Mouse (Mus musculus) limb, embryonic 14.5 days (tissue): ENCODE data around the gene Mef2c. TPM values are rescaled to one million over a fixed set of nuclear protein-coding genes. Genes with fewer than 3 reads are reported as not detected.

Experiments
- ATAC-seq: fragments of 200-750 bp; cut with Nextera tagmentation; 2 replicates; pipeline ENCODE4 v1.8.0; 2017; ENCODE audit warnings: low read depth, moderate number of reproducible peaks, moderate TSS enrichment; ENCODE audit not compliant: low FRiP score
- DNase-seq: peaks from one replicate; pipeline ENCODE4 v3.0.0-alpha.2; 2015; ENCODE audit warnings: low spot score
- H3K27ac ChIP-seq: fragments of 300-500 bp; sonication (generic); replicated peaks from 2 replicates; pipeline ENCODE4 v1.5.1; 2014; ENCODE audit warnings: low read depth, mild to moderate bottlenecking, low read length, moderate library complexity, mixed read lengths
- H3K27me3 ChIP-seq: fragments of 300-500 bp; sonication (generic); 2 replicates; pipeline ENCODE4 v1.6.1; 2014; ENCODE audit warnings: low read length, mixed read lengths; ENCODE audit not compliant: control insufficient read depth, insufficient read depth
- H3K36me3 ChIP-seq: fragments of 300-500 bp; sonication (generic); 2 replicates; pipeline ENCODE4 v1.6.1; 2014; ENCODE audit warnings: mild to moderate bottlenecking, low read length, moderate library complexity, mixed read lengths; ENCODE audit not compliant: control insufficient read depth, insufficient read depth
- H3K4me1 ChIP-seq: fragments of 300-500 bp; sonication (generic); 2 replicates; pipeline ENCODE4 v1.6.1; 2014; ENCODE audit warnings: antibody characterized with exemption, low read length, mixed read lengths; ENCODE audit not compliant: control insufficient read depth, insufficient read depth
- H3K4me2 ChIP-seq: fragments of 300-500 bp; sonication (generic); replicated peaks from 2 replicates; pipeline ENCODE4 v1.6.1; 2014; ENCODE audit warnings: low read depth, mild to moderate bottlenecking, low read length, moderate library complexity; ENCODE audit not compliant: severe bottlenecking
- H3K4me3 ChIP-seq: fragments of 300-500 bp; sonication (generic); replicated peaks from 2 replicates; pipeline ENCODE4 v1.5.1; 2014; ENCODE audit warnings: low read length
- H3K9ac ChIP-seq: fragments of 300-500 bp; sonication (generic); 2 replicates; pipeline ENCODE4 v1.6.1; 2014; ENCODE audit warnings: mild to moderate bottlenecking, low read depth, low read length, moderate library complexity; ENCODE audit not compliant: severe bottlenecking
- H3K9me3 ChIP-seq: fragments of 300-500 bp; sonication (generic); 2 replicates; pipeline ENCODE4 v1.6.1; 2016; ENCODE audit warnings: low read length; ENCODE audit not compliant: control insufficient read depth
- POLR2A ChIP-seq: fragments of 200-500 bp; IDR thresholded peaks from 2 replicates; pipeline ENCODE4 v1.8.0; 2012; ENCODE audit warnings: inconsistent platforms, mild to moderate bottlenecking, moderate library complexity, borderline replicate concordance; ENCODE audit not compliant: insufficient read depth, insufficient read length; ENCODE audit errors: extremely low read depth
- WGBS: fragments of 180-500 bp; shearing (Covaris S2); extraction: QIAGEN DNeasy Blood & Tissue Kit; methylation state at CpG from one replicate; pipeline ENCODE4 v1.1.7; 2014; 5-methylcytosine and 5-hydroxymethylcytosine counted together
- polyA plus RNA-seq, 2 experiments: library from polyadenylated mRNA; depleted of rRNA in 1 of 2; stranded (reverse) in 1 of 2; unstranded in 1 of 2; fragments of >200 nt; fragmentation: Nextera tagmentation in 1 of 2; extraction: Ambion mirVana in 1 of 2; gene quantifications; 2 replicates each; pipeline versions ENCODE4 v1.2.1 to v1.2.3; 2012 to 2014

The Mef2c gene
- polyA plus RNA-seq, 2 experiments: 50.0 to 158 TPM

GRCm38 (mm10) chr13:83544707-83545106 is 40.9 kb downstream of the Mef2c start:
- Histone ChIP-seq H3K27ac (no peak overlapping the region), H3K36me3 (no peaks in the 10 kb centered on the region), H3K4me2 (no peak overlapping the region), H3K9me3 (no peaks in the 10 kb centered on the region), H3K4me3 (no peak overlapping the region), H3K27me3 (no peaks in the 10 kb centered on the region), H3K9ac (no peak overlapping the region), H3K4me1 (0 out of 2 replicates have a peak, but pooled peaks cover 4% of the 10 kb centered on the region)
- TF ChIP-seq POLR2A: no peak
- WGBS: 72% methylated on average over 4 of the region's 4 CpGs
- no peak for DNase-seq
- ATAC-seq: no peak

- Histone ChIP-seq H3K4me2 (no peak overlapping the region), H3K9me3 (no peaks in the 10 kb centered on the region), H3K36me3 (no peaks in the 10 kb centered on the region), H3K4me1 (0 out of 2 replicates have a peak, but pooled peaks cover 4% of the 10 kb centered on the region), H3K27me3 (no peaks in the 10 kb centered on the region), H3K9ac (no peak overlapping the region), H3K4me3 (no peak overlapping the region), H3K27ac (no peak overlapping the region)
- WGBS: 91% methylated on average over 5 of the region's 5 CpGs
- TF ChIP-seq POLR2A: no peak
- ATAC-seq (no peak), DNase-seq (no peak)
Observed at GRCm38 (mm10) chr13:83546876-83547275, 43.0 kb downstream of the Mef2c start.

- Histone ChIP-seq H3K4me1 (no peaks in the 10 kb centered on the region), H3K27me3 (no peaks in the 10 kb centered on the region), H3K4me3 (no peak overlapping the region), H3K9me3 (no peaks in the 10 kb centered on the region), H3K36me3 (no peaks in the 10 kb centered on the region), H3K9ac (no peak overlapping the region), H3K27ac (no peak overlapping the region), H3K4me2 (no peak overlapping the region)
- ATAC-seq (no peak), DNase-seq (no peak)
- no peak for TF ChIP-seq POLR2A
Observed at GRCm38 (mm10) chr13:83551259-83551658, 47.4 kb downstream of the Mef2c start.

- DNase-seq: no peak
- H3K27me3 ChIP-seq: no peaks in the 10 kb centered on the region
- H3K4me3 ChIP-seq: no peak overlapping the region
- no peaks in the 10 kb centered on the region for H3K36me3 ChIP-seq
- H3K27ac ChIP-seq: no peak overlapping the region
- H3K4me2 ChIP-seq: no peak overlapping the region
- H3K9ac ChIP-seq: no peak overlapping the region
- H3K9me3 ChIP-seq: no peaks in the 10 kb centered on the region
- WGBS: 62% methylated on average over 1 of the region's 1 CpGs
- no peaks in the 10 kb centered on the region for H3K4me1 ChIP-seq
- TF ChIP-seq POLR2A: no peak
- no peak for ATAC-seq
Observed at GRCm38 (mm10) chr13:83552051-83552450, 48.2 kb downstream of the Mef2c start.

- no peak for ATAC-seq
- 69% methylated on average over 2 of the region's 2 CpGs for WGBS
Observed at GRCm38 (mm10) chr13:83563261-83563660, 59.4 kb downstream of the Mef2c start.

GRCm38 (mm10) chr13:83565732-83566131 is 61.9 kb downstream of the Mef2c start:
- no peak for TF ChIP-seq POLR2A
- no peaks in the 10 kb centered on the region for H3K36me3 ChIP-seq
- H3K27ac ChIP-seq: peak overlapping the region; percentile 43; the same call in 1 of the 2 replicates
- no peak overlapping the region for H3K9ac ChIP-seq
- WGBS: 31% methylated on average over 3 of the region's 3 CpGs
- no peaks in the 10 kb centered on the region for H3K27me3 ChIP-seq
- H3K4me1 ChIP-seq: peaks cover 6% of the 10 kb centered on the region
- no peak overlapping the region for H3K4me3 ChIP-seq
- DNase-seq: peak; percentile 61
- H3K9me3 ChIP-seq: no peaks in the 10 kb centered on the region
- H3K4me2 ChIP-seq: no peak overlapping the region
- 0 out of 2 replicates have a peak, but pooled peaks have one; percentile 30 for ATAC-seq

More at GRCm38 (mm10) chr13:83563261-83563660, 59.4 kb downstream of the Mef2c start:
- no peak overlapping the region for H3K4me3 ChIP-seq
- H3K27ac ChIP-seq: no peak overlapping the region
- no peaks in the 10 kb centered on the region for H3K27me3 ChIP-seq
- no peaks in the 10 kb centered on the region for H3K36me3 ChIP-seq
- no peak overlapping the region for H3K9ac ChIP-seq
- H3K9me3 ChIP-seq: no peaks in the 10 kb centered on the region
- no peak for DNase-seq
- no peak for TF ChIP-seq POLR2A
- no peak overlapping the region for H3K4me2 ChIP-seq
- H3K4me1 ChIP-seq: peaks cover 6% of the 10 kb centered on the region
